Mouse (Mus musculus): ENCODE data around the gene Olfr954.

Gene Olfr954

DNA sequence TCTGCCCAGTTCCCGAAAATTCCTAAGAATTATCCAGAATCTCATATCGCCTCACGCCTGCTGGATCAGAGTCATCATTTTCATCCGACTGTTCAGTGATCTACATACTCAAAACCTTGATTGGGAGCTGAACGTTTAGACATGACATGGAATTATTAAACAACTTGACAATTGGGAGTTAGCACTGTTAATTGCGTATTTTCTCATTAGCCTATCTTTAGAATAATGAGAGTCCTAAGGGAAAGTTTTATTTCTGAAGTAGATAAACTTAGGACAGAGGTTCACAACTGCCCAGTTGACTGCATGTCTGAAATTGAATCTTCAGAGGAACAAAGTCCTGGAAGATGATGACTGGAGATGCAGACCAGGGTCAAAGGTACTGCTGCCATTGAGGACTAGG lies at the start of gene Olfr954:
Gene Olfr954, plus strand, starts transcription at position 301 of the 400 bp plus-strand sequence.
- no peak for DNase-seq (ENCODE audit: low spot score)

DNA sequence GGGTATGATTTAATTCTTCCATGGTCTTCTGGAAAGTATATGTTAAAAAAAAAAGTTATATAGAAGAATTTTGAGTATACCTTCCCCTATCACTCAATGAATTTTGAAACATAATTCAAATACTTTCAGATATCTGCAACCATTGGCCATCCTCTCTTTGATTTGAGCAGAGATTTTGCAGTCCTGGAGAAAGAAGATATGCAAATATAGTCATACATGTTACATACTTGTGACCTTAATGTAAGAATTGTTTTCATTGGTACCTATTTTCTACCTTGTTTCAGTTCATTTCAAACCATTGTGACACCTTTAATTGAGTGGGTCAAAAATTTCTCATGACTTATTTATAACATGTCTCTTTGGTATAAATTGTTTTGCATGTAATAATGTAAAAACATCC lies 29.5 kb upstream of the Olfr954 start, which contains the start of gene Olfr952:
Gene Olfr952, minus strand, starts transcription at position 101 of the 400 bp plus-strand sequence.
- no peak for DNase-seq (ENCODE audit: low spot score)

- no peak for DNase-seq (ENCODE audit: low spot score)
These were observed 15.3 kb downstream of the Olfr954 start, which contains the start of gene Olfr955 for GRCm38 (mm10) chr9:39471844-39472243. TSS of gene Olfr955 (minus strand) at chr9:39471944.

DNA sequence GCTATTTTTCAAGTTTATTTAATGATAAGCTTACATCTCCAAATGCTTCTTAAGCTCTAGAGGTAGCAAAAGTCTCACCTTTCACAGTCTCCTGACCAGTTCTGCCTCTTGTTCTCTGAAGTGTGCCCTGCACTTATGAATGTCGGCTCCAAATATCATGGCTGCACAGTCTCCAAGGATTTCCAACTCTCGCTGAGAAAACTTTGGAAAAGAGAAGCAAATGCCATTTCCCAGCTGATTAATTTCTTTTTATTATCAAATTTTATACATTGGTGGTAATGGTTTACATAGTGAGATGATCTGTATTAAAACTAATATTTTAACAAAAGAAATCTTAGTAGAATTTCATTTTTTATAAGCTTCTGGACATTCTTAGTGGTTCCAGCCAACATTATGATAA lies 37.4 kb downstream of the Olfr954 start, which contains the start of gene Olfr44:
Gene Olfr44, minus strand, starts transcription at position 101 of the 400 bp plus-strand sequence.
- no peak for DNase-seq (ENCODE audit: low spot score)

DNA sequence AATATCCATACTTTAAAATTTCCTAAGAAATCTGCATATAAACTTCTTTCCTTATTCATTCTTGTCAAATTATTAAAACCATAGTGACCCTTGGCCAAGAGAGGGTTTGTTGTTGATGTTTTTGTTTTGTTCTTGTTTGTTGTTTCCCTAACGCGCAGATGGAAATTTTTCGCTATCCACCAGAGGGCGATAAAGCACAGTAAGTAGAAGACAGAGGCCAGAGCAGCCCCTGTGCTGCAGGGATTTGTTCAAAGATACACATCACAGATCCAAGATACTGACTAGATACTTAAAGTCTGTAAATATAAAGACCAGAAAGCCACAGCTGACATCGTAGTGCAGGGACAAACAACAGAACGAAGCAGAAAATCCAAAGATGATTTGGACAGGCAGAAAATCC lies 52.5 kb downstream of the Olfr954 start:
- DNase-seq (ENCODE audit: low spot score): no peak

- DNase-seq (ENCODE audit: low spot score): no peak
These were observed 52.9 kb downstream of the Olfr954 start for GRCm38 (mm10) chr9:39509412-39509811.
